Mouse (Mus musculus): ENCODE data around the gene Myo10. TPM values are rescaled to one million over a fixed set of nuclear protein-coding genes. Genes with fewer than 3 reads are reported as not detected.

Gene Myo10
- total and polyA plus RNA-seq, 2 experiments, result 15.7 to 21.5 TPM

DNA sequence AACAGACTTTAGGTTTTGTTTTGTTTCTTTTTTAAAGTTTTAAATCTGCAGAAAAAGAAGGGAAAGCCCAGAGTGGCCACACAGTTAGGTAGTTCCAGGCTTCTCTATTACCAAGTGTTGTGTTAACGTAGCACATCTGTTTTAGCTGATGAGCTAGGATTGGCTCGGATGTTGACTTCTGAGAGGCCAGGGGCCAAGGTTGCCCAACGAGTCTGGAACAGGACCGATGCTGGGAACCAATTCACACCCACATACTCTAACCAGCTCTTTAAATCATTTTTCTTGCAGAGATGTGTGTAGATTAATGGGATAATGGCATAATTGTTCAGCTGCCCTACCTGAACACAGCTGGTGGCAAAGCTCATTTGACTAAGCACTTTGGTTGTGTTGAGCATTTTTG lies 1.8 kb upstream of the Myo10 start:
- TF ChIP-seq POLR2A (IDR thresholded peaks at IDR 0.05; ENCODE audit: extremely low read depth, insufficient read depth, low read length) (no peak), CTCF (IDR thresholded peaks at IDR 0.05; ENCODE audit: low read depth, low read length) (no peak)
- peaks cover 12% of the 10 kb centered on the region for H3K79me2 ChIP-seq (ENCODE audit: control insufficient read depth, insufficient read depth, low read length)
- no peak overlapping the region for H3K9ac ChIP-seq (ENCODE audit: low read depth, low read length)
- peak; percentile 52 for DNase-seq (ENCODE audit: extremely low read depth, low read depth, low spot score)
- WGBS, result 26% methylated on average over 4 of the region's 4 CpGs
- H3K4me3 ChIP-seq (ENCODE audit: insufficient read depth, low read depth, low read length), result no peak overlapping the region
- H3K27me3 ChIP-seq (ENCODE audit: control insufficient read depth, insufficient read depth, low read length), result no peaks in the 10 kb centered on the region
- H3K4me1 ChIP-seq (ENCODE audit: control insufficient read depth, insufficient read depth, low read length), result peaks cover 13% of the 10 kb centered on the region
- no peaks in the 10 kb centered on the region for H3K36me3 ChIP-seq (ENCODE audit: control insufficient read depth, insufficient read depth, low read length)
- no peak overlapping the region for H3K27ac ChIP-seq (replicated peaks; ENCODE audit: insufficient read depth, low read depth, low read length)

DNA sequence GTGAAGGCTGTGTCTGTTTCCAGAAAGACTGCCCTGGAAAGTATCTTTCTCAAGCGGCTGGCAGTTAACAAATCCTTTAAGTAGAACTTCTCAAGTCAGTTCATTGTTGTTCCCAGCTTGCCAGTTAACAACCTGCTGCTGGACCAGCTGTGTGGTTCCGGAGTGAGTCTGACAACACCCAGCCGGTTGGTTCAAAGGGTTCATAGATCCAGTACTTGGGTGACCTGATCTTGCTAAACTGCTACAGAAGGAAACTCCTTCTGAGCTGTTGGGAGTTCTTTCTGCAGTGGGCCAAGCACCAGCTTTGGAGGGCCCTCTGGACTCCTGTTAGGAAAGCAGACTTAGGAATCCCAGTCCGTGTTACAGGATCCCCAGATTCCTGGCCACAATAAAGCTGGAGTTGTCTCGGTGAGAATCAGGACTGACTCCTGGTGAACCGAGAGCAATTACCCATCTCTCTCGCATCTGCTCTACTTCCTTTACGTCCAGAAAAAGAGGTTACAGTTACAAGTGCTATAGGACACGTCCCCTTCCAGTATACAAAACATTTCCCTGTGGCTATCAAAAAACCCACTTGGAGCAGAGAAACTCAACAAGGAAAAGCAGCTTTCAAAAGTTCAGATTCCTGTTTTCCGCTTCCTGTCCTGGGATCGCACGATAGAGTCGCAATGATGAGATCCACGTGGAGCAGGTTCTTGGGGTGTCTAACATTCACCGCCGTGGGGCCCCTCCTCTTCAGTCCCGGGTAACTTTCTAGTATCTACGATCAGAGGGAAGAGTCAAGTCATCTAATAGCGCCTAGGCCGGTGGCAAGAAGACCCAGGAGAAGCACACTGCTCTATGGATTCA lies 750 bp upstream of the Myo10 start:
- peak overlapping the region; percentile 43 for H3K9ac ChIP-seq (ENCODE audit: low read depth, low read length)
- peak overlapping the region; percentile 41; the same call in 1 of the 2 replicates for H3K4me3 ChIP-seq (ENCODE audit: insufficient read depth, low read depth, low read length)
- H3K36me3 ChIP-seq (ENCODE audit: control insufficient read depth, insufficient read depth, low read length), result no peaks in the 10 kb centered on the region
- H3K27ac ChIP-seq (replicated peaks; ENCODE audit: insufficient read depth, low read depth, low read length), result peak overlapping the region; percentile 11
- no peaks in the 10 kb centered on the region for H3K27me3 ChIP-seq (ENCODE audit: control insufficient read depth, insufficient read depth, low read length)
- peaks cover 21% of the 10 kb centered on the region for H3K79me2 ChIP-seq (ENCODE audit: control insufficient read depth, insufficient read depth, low read length)
- TF ChIP-seq POLR2A (IDR thresholded peaks at IDR 0.05; ENCODE audit: extremely low read depth, insufficient read depth, low read length) (no peak), CTCF (IDR thresholded peaks at IDR 0.05; ENCODE audit: low read depth, low read length) (no peak)
- peak; percentile 47 for DNase-seq (ENCODE audit: extremely low read depth, low read depth, low spot score)
- peaks cover 15% of the 10 kb centered on the region for H3K4me1 ChIP-seq (ENCODE audit: control insufficient read depth, insufficient read depth, low read length)
- WGBS, result 15% methylated on average over 20 of the region's 20 CpGs

DNA sequence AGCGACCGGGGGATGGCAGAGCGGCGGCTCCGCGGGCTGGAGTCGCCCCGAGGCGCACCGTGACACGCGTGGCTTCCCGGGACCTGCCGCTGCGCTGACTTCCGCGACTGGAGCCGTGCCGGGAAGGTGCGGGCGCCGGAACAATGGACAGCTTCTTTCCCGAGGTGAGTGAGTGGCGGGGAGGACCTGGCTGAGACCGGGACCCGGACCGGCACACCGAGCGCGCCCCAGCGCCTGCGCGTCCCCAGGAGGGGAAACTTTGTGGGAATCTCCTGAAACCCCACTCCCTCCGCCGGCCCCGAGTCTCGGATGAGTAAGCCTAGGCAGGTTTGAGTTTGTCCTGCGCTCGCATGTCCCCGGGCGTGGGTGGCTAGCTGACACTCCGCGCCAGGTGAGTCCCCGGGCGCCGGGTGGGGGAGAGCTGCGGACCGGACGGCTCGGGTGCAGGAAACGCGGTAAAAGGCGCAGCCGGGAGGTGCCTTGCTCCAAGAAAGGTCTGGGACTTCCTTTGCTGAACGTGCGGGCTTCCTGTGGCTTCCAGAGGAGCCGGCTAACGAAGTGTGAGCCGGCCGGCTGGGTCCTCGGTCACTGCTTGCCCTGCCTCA lies 644 bp downstream of the Myo10 start:
- peak overlapping the region; percentile 87 for H3K27ac ChIP-seq (replicated peaks; ENCODE audit: insufficient read depth, low read depth, low read length)
- peaks cover 15% of the 10 kb centered on the region for H3K4me1 ChIP-seq (ENCODE audit: control insufficient read depth, insufficient read depth, low read length)
- no peaks in the 10 kb centered on the region for H3K36me3 ChIP-seq (ENCODE audit: control insufficient read depth, insufficient read depth, low read length)
- TF ChIP-seq CTCF (IDR thresholded peaks at IDR 0.05; ENCODE audit: low read depth, low read length) (no peak), POLR2A (IDR thresholded peaks at IDR 0.05; ENCODE audit: extremely low read depth, insufficient read depth, low read length) (no peak)
- WGBS, result under 1% methylated on average over 60 of the region's 61 CpGs
- peak overlapping the region; percentile 87 for H3K4me3 ChIP-seq (ENCODE audit: insufficient read depth, low read depth, low read length)
- peak overlapping the region; percentile 94 for H3K9ac ChIP-seq (ENCODE audit: low read depth, low read length)
- peaks cover 30% of the 10 kb centered on the region for H3K79me2 ChIP-seq (ENCODE audit: control insufficient read depth, insufficient read depth, low read length)
- H3K27me3 ChIP-seq (ENCODE audit: control insufficient read depth, insufficient read depth, low read length), result no peaks in the 10 kb centered on the region
- peak; percentile 38 for DNase-seq (ENCODE audit: extremely low read depth, low read depth, low spot score)

DNA sequence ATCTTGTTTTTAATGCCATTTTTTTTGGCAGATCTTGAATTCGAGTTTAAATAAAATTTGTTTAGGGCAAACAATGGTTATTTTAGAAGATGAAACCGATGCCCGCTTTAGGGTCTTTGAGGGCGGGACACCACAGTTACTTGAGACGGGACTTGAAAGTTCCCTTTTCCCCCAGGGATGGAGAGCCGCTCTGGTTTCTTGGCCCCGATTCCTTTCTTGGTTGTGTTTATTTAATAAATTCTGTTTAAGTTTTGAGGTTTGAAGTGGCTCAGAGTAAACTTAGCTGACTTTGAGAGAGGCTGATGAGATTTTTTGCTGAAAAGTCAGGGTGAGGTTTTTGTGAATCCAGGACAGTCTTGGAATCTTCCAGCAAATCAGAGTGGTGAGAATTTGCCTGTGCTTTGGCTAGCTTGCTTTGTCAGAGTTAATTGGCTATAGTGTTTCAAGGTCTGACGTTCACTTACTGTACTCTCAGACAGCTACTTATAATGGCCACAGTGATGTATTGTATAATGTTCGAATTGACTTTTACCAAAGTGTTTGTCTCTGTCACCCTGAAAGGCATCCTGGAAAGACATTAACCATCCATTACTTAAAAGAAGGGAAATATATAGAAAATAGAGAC lies 1.3 kb downstream of the Myo10 start:
- Histone ChIP-seq H3K9ac (ENCODE audit: low read depth, low read length) (peak overlapping the region; percentile 94), H3K4me3 (ENCODE audit: insufficient read depth, low read depth, low read length) (peak overlapping the region; percentile 87), H3K4me1 (ENCODE audit: control insufficient read depth, insufficient read depth, low read length) (peaks cover 17% of the 10 kb centered on the region), H3K27me3 (ENCODE audit: control insufficient read depth, insufficient read depth, low read length) (no peaks in the 10 kb centered on the region), H3K27ac (replicated peaks; ENCODE audit: insufficient read depth, low read depth, low read length) (peak overlapping the region; percentile 87), H3K79me2 (ENCODE audit: control insufficient read depth, insufficient read depth, low read length) (peaks cover 31% of the 10 kb centered on the region), H3K36me3 (ENCODE audit: control insufficient read depth, insufficient read depth, low read length) (no peaks in the 10 kb centered on the region)
- WGBS, result 3% methylated on average over 9 of the region's 9 CpGs
- no peak for DNase-seq (ENCODE audit: extremely low read depth, low read depth, low spot score)
- TF ChIP-seq CTCF (IDR thresholded peaks at IDR 0.05; ENCODE audit: low read depth, low read length), result no peak
- TF ChIP-seq POLR2A (IDR thresholded peaks at IDR 0.05; ENCODE audit: extremely low read depth, insufficient read depth, low read length), result no peak

DNA sequence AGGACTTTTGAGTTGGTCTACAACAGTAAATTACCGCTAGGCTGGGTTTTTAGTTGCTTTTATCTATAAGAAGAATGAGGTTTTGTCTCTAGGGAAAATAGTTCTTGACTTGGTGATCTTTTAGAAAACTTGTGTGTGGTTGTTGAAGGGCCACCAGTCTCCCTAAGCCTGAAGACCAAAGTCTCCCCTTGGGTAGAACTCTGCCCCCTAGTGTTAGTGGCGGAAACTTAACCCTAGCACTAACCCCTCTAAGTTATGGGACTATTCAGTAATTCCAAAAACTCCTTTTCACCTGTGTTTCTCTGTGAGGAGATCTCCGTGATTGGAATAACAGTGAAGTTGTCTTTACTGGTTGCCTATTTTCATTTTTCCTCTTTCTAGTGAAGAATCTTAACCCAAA lies 1.9 kb downstream of the Myo10 start:
- Histone ChIP-seq H3K36me3 (ENCODE audit: control insufficient read depth, insufficient read depth, low read length) (no peaks in the 10 kb centered on the region), H3K27me3 (ENCODE audit: control insufficient read depth, insufficient read depth, low read length) (no peaks in the 10 kb centered on the region), H3K9ac (ENCODE audit: low read depth, low read length) (no peak overlapping the region), H3K4me1 (ENCODE audit: control insufficient read depth, insufficient read depth, low read length) (peaks cover 18% of the 10 kb centered on the region), H3K79me2 (ENCODE audit: control insufficient read depth, insufficient read depth, low read length) (peaks cover 34% of the 10 kb centered on the region), H3K27ac (replicated peaks; ENCODE audit: insufficient read depth, low read depth, low read length) (no peak overlapping the region), H3K4me3 (ENCODE audit: insufficient read depth, low read depth, low read length) (0 out of 2 replicates have a peak overlapping the region, but pooled peaks have one; percentile 50)
- DNase-seq (ENCODE audit: extremely low read depth, low read depth, low spot score), result peak; percentile 70
- 20% methylated on average over 3 of the region's 3 CpGs for WGBS
- TF ChIP-seq POLR2A (IDR thresholded peaks at IDR 0.05; ENCODE audit: extremely low read depth, insufficient read depth, low read length) (no peak), CTCF (IDR thresholded peaks at IDR 0.05; ENCODE audit: low read depth, low read length) (peak; percentile 59)

Measured in liver, adult 2 months (tissue).